Mouse (Mus musculus): ENCODE measurements around the gene Them5.

Gene Them5

GRCm38 (mm10) chr3:94341959-94342422, at the start of gene Them5:
Gene Them5 (plus strand): TSS chr3:94342099.
- DNase-seq: no peak

- DNase-seq: no peak
Measured at GRCm38 (mm10) chr3:94305457-94305856, 36.4 kb upstream of the Them5 start.

GRCm38 (mm10) chr3:94306975-94307374, 34.9 kb upstream of the Them5 start:
- no peak for DNase-seq

- DNase-seq: peak; percentile 92
Measured at GRCm38 (mm10) chr3:94309633-94310363, 32.1 kb upstream of the Them5 start, which contains the start of gene Them4. Gene Them4 (plus strand): TSS chr3:94310089.

GRCm38 (mm10) chr3:94310491-94310890, 31.4 kb upstream of the Them5 start:
- no peak for DNase-seq

GRCm38 (mm10) chr3:94310911-94311310, 31.0 kb upstream of the Them5 start:
- DNase-seq: no peak

- DNase-seq: no peak
Measured at GRCm38 (mm10) chr3:94311376-94311775, 30.5 kb upstream of the Them5 start.

GRCm38 (mm10) chr3:94328681-94329080, 13.2 kb upstream of the Them5 start:
- no peak for DNase-seq

- DNase-seq: no peak
Measured at GRCm38 (mm10) chr3:94334442-94334841, 7.5 kb upstream of the Them5 start.

GRCm38 (mm10) chr3:94338522-94338921, 3.4 kb upstream of the Them5 start:
- DNase-seq: no peak

- no peak for DNase-seq
Measured at GRCm38 (mm10) chr3:94342552-94342951, 653 bp downstream of the Them5 start.

- no peak for DNase-seq
Measured at GRCm38 (mm10) chr3:94344182-94344581, 2.3 kb downstream of the Them5 start.

- no peak for DNase-seq
Measured at GRCm38 (mm10) chr3:94344897-94345296, 3.0 kb downstream of the Them5 start.

GRCm38 (mm10) chr3:94348146-94348545, 6.2 kb downstream of the Them5 start:
- DNase-seq: no peak

- no peak for DNase-seq
Measured at GRCm38 (mm10) chr3:94360812-94361211, 18.9 kb downstream of the Them5 start.

- no peak for DNase-seq
Measured at GRCm38 (mm10) chr3:94362138-94362537, 20.2 kb downstream of the Them5 start, which contains the start of gene C2cd4d. Gene C2cd4d (plus strand): TSS chr3:94362438.

GRCm38 (mm10) chr3:94363291-94364153, 21.6 kb downstream of the Them5 start:
- DNase-seq: no peak

GRCm38 (mm10) chr3:94364154-94364526, 22.2 kb downstream of the Them5 start:
- no peak for DNase-seq

GRCm38 (mm10) chr3:94366761-94367160, 24.9 kb downstream of the Them5 start:
- DNase-seq: peak; percentile 80

- DNase-seq: no peak
Measured at GRCm38 (mm10) chr3:94367511-94367910, 25.6 kb downstream of the Them5 start.

- no peak for DNase-seq
Measured at GRCm38 (mm10) chr3:94368631-94369030, 26.7 kb downstream of the Them5 start.

- no peak for DNase-seq
Measured at GRCm38 (mm10) chr3:94369709-94370108, 27.8 kb downstream of the Them5 start.

- peak; percentile 30 for DNase-seq
Measured at GRCm38 (mm10) chr3:94371637-94372036, 29.7 kb downstream of the Them5 start.

GRCm38 (mm10) chr3:94372038-94372437, 30.1 kb downstream of the Them5 start:
- no peak for DNase-seq
